23 mouse cellular contexts compared by ENCODE assay signal in genomic region chr8:70730956-70731355, GRCm38 (mm10). TPM values are rescaled to one million over a fixed set of nuclear protein-coding genes. Genes with fewer than 3 reads are reported as not detected.
DNase-seq lines count a peak whose midpoint lies in the region; ATAC-seq and TF ChIP-seq lines count a peak whose summit lies in the region.
"Had no signal": no experiment of that assay in that cellular context is flagged by ENCODE, and none has a peak within 500 bp of the region (broad histone marks: within the 10 kb centered on the region; RNA-seq: fewer than 3 reads in every experiment).

No protein-coding gene starts in this region.

- CTCF ChIA-PET in Patski (lab: Charles Lee) = no interaction called here

- ATAC-seq in Patski = peak; percentile 34
- ATAC-seq: midbrain, embryonic 16.5 days had no signal

- POLR2A ChIA-PET in Patski (lab: Charles Lee) = no interaction called here

- H3K27me3 ChIP-seq in Patski = no peaks in the 10 kb centered on the region

- in situ Hi-C loops in Patski (cut with MboI; ENCODE audit: low pct_unique_long_range_greater_than_20kb) = no loop called here

- TF ChIP-seq CTCF in Patski (IDR thresholded peaks at IDR 0.05) = no peak

- DNase-seq in heart, adult 11 months = peak; percentile 89
- DNase-seq in heart, postnatal 4 days = no peak
- DNase-seq in right cerebral cortex, postnatal 14 days = peak; percentile 2
- no peak for DNase-seq in right cerebral cortex, postnatal 4 days
- no peak for DNase-seq in Patski (ENCODE audit: low read depth, low spot score)
- peak; percentile 48 to 69 for DNase-seq in spleen, postnatal 4 days (ENCODE audit: low spot score in 2 of 2)
- no peak for DNase-seq in ovary, adult 18-20 months (ENCODE audit: low spot score)
- DNase-seq: cerebellum, adult 9-11 months; heart, adult 18-20 months; kidney, adult 9 months; kidney, postnatal 36 days; layer of hippocampus, adult 9-11 months; right cerebral cortex, adult 18-20 months had no signal

RNA-seq across cellular contexts. Expression of gene Pde4c, which starts 7.4 kb away (rescaled TPM):
- 1 to 10 TPM in 1 of 2 experiments, under 1 TPM in 1; 0.74 to 1.0 TPM for total RNA-seq in heart, postnatal 4 days (2021)
- polyA plus RNA-seq in Patski (2021) = 15.0 TPM

RNA-seq across cellular contexts. Expression of gene Gm3336, which starts 12.6 kb away (rescaled TPM):
- total RNA-seq in heart, postnatal 4 days (2021) = not detected
- polyA plus RNA-seq in Patski (2021) = 1.1 TPM
- total RNA-seq: adrenal gland, postnatal 4 days; heart, adult 18-20 months; left cerebral cortex, adult 8-10 months had no signal
- polyA plus RNA-seq: forebrain, embryonic 12.5 days; heart, embryonic 15.5 days; hindbrain, embryonic 11.5 days; limb, embryonic 14.5 days; lung, embryonic 15.5 days; midbrain, embryonic 16.5 days; neural tube, embryonic 13.5 days had no signal

RNA-seq across cellular contexts. Expression of gene Rab3a, which starts 23.5 kb away (rescaled TPM):
- 10 to 100 TPM; 27.3 to 28.7 TPM for total RNA-seq in heart, postnatal 4 days (2021)
- polyA plus RNA-seq in Patski (2021) = 35.0 TPM

RNA-seq across cellular contexts. Expression of gene Iqcn, which starts 27.7 kb away (rescaled TPM):
- under 1 TPM; 0.10 to 0.11 TPM for total RNA-seq in heart, postnatal 4 days (2021)
- polyA plus RNA-seq in Patski (2021) = 0.06 TPM
- polyA plus RNA-seq: midbrain, embryonic 16.5 days; stomach, embryonic 15.5 days had no signal

RNA-seq across cellular contexts. Expression of gene Mpv17l2, which starts 29.8 kb away (rescaled TPM):
- total RNA-seq in heart, postnatal 4 days (2021) = 10 to 100 TPM; 35.8 to 37.9 TPM
- polyA plus RNA-seq in Patski (2021) = 85.2 TPM

Comparison
In these comparisons a context has a peak if more than half of its experiments do, and no peak if none do; other contexts are left out.
1. DNase-seq: peak in heart, adult 11 months (single experiment), right cerebral cortex, postnatal 14 days (single experiment) and spleen, postnatal 4 days (2 of 2); none in heart, postnatal 4 days (single experiment), right cerebral cortex, postnatal 4 days (single experiment), Patski (single experiment) and ovary, adult 18-20 months (single experiment).